Mouse (Mus musculus): ENCODE results near the gene Ppef1. TPM values are rescaled to one million over a fixed set of nuclear protein-coding genes. Genes with fewer than 3 reads are reported as not detected.
"Not testable (repeated sequence)": the region's sequence is repeated elsewhere in the genome, so short reads cannot be mapped to it uniquely, and the experiment has no call there.

Ppef1 gene
- total RNA-seq (2014; rRNA removed) (0.89 and 3.6 TPM in 2 replicates), polyA plus RNA-seq (2015; fragmentation: Nextera tagmentation; extraction: Ambion mirVana) (2.9 and 3.7 TPM in 2 replicates)

- Histone ChIP-seq H3K27me3 (ENCODE audit: insufficient read depth, low read length) (no peaks in the 10 kb centered on the region; the same call in 1 of the 2 replicates), H3K9me3 (ENCODE audit: low read length) (no peaks in the 10 kb centered on the region), H3K4me2 (ENCODE audit: low read depth, low read length) (no peak within 1 kb of the TSS), H3K4me3 (ENCODE audit: low read length) (no peak within 1 kb of the TSS), H3K9ac (replicated peaks; ENCODE audit: low read length) (no peak within 1 kb of the TSS), H3K36me3 (ENCODE audit: insufficient read depth, low read length) (no peaks in the 10 kb centered on the region), H3K27ac (no peak within 1 kb of the TSS), H3K4me1 (ENCODE audit: insufficient read depth, low read length) (no peaks in the 10 kb centered on the region)
- no peak for TF ChIP-seq CTCF (IDR thresholded peaks at IDR 0.05; ENCODE audit: low read depth)
- WGBS = 76% methylated on average over 5 of the region's 5 CpGs
- ATAC-seq (no peak), DNase-seq (ENCODE audit: low spot score) (no peak)
These were observed at the start of gene Ppef1 for GRCm38 (mm10) chrX:160735650-160736049. TSS of gene Ppef1 (minus strand) at chrX:160735765.

DNA sequence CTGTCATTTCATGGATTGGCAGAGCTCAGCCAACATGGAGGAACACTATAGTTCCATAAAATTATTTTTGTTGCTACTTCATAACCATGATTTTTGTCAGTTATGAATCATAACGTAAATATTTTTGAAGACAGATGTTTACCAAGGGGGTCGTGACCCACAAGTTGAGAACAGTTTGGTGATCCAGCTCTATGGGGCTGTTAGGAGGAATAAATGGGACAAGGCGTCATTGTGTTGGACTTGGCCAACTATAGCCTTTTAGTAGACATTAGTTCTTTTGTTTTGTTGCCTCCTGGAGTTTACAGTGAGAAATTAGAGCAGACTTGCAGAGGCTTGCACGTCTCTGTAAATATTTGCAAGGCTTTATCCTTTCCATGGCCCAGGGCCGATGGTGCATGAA is 46.7 kb upstream of the Ppef1 start:
- no peak for DNase-seq (ENCODE audit: low spot score)
- H3K27ac ChIP-seq = no peak overlapping the region
- no peak overlapping the region for H3K9ac ChIP-seq (replicated peaks; ENCODE audit: low read length)
- WGBS = 76% methylated on average over 5 of the region's 5 CpGs
- H3K4me3 ChIP-seq (ENCODE audit: low read length) = no peak overlapping the region
- no peak overlapping the region for H3K4me2 ChIP-seq (ENCODE audit: low read depth, low read length)
- H3K27me3 ChIP-seq (ENCODE audit: insufficient read depth, low read length) = no peaks in the 10 kb centered on the region
- no peaks in the 10 kb centered on the region for H3K9me3 ChIP-seq (ENCODE audit: low read length)
- H3K36me3 ChIP-seq (ENCODE audit: insufficient read depth, low read length) = no peaks in the 10 kb centered on the region
- ATAC-seq = no peak
- TF ChIP-seq CTCF (IDR thresholded peaks at IDR 0.05; ENCODE audit: low read depth) = no peak
- no peaks in the 10 kb centered on the region for H3K4me1 ChIP-seq (ENCODE audit: insufficient read depth, low read length)

- Histone ChIP-seq H3K4me1 (ENCODE audit: insufficient read depth, low read length) (no peaks in the 10 kb centered on the region), H3K4me2 (ENCODE audit: low read depth, low read length) (no peak overlapping the region), H3K4me3 (ENCODE audit: low read length) (no peak overlapping the region), H3K27ac (no peak overlapping the region), H3K9me3 (ENCODE audit: low read length) (no peaks in the 10 kb centered on the region), H3K9ac (replicated peaks; ENCODE audit: low read length) (no peak overlapping the region), H3K27me3 (ENCODE audit: insufficient read depth, low read length) (no peaks in the 10 kb centered on the region; the same call in 1 of the 2 replicates), H3K36me3 (ENCODE audit: insufficient read depth, low read length) (no peaks in the 10 kb centered on the region)
- TF ChIP-seq CTCF (IDR thresholded peaks at IDR 0.05; ENCODE audit: low read depth) = no peak
- no peak for DNase-seq (ENCODE audit: low spot score)
- ATAC-seq = no peak
- 32% methylated on average over 1 of the region's 1 CpGs for WGBS
These were observed 37.5 kb upstream of the Ppef1 start for GRCm38 (mm10) chrX:160773033-160773432.

GRCm38 (mm10) chrX:160769622-160770021 is 34.1 kb upstream of the Ppef1 start:
- H3K27ac ChIP-seq; DNase-seq (ENCODE audit: low spot score); H3K9ac ChIP-seq (replicated peaks; ENCODE audit: low read length); H3K4me1 ChIP-seq (ENCODE audit: insufficient read depth, low read length); H3K9me3 ChIP-seq (ENCODE audit: low read length); ATAC-seq; H3K36me3 ChIP-seq (ENCODE audit: insufficient read depth, low read length); H3K4me2 ChIP-seq (ENCODE audit: low read depth, low read length); H3K4me3 ChIP-seq (ENCODE audit: low read length); H3K27me3 ChIP-seq (ENCODE audit: insufficient read depth, low read length): not testable (repeated sequence)
- WGBS = 84% methylated on average over 5 of the region's 5 CpGs

GRCm38 (mm10) chrX:160767713-160768112 is 32.1 kb upstream of the Ppef1 start, which contains the start of gene Rs1:
TSS of gene Rs1 (plus strand) at chrX:160768013.
- DNase-seq (ENCODE audit: low spot score) = no peak
- H3K4me1 ChIP-seq (ENCODE audit: insufficient read depth, low read length) = no peaks in the 10 kb centered on the region
- H3K27ac ChIP-seq = no peak within 1 kb of the TSS
- ATAC-seq = no peak
- no peaks in the 10 kb centered on the region; the same call in 1 of the 2 replicates for H3K27me3 ChIP-seq (ENCODE audit: insufficient read depth, low read length)
- no peaks in the 10 kb centered on the region for H3K36me3 ChIP-seq (ENCODE audit: insufficient read depth, low read length)
- TF ChIP-seq CTCF (IDR thresholded peaks at IDR 0.05; ENCODE audit: low read depth) = no peak
- no peak within 1 kb of the TSS for H3K9ac ChIP-seq (replicated peaks; ENCODE audit: low read length)
- WGBS = 83% methylated on average over 2 of the region's 2 CpGs
- peak within 1 kb of the TSS; percentile 52 for H3K4me2 ChIP-seq (ENCODE audit: low read depth, low read length)
- H3K9me3 ChIP-seq (ENCODE audit: low read length) = no peaks in the 10 kb centered on the region
- peak within 1 kb of the TSS; percentile 48 for H3K4me3 ChIP-seq (ENCODE audit: low read length)

DNA sequence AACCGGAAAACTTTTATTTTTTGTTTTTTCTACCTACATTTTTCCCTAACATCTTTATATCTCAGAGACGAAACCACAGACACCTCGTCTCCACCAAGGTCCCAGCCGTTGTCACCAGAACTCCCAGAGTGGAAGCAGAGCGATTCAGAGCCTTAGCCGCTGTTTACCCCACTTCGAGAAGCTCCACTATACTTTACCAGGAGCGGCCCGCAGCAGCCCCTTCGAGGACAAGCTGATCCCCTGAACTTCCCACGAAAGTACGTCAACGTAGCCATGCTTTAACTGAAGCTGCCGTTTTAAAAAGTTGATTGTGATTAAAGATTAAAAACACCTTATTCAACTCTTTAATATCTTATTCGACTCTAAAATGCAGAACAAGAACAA is 30.7 kb upstream of the Ppef1 start:
- DNase-seq (ENCODE audit: low spot score) (peak; percentile 35), ATAC-seq (peak; percentile 85)
- peak overlapping the region; percentile 52 for H3K4me2 ChIP-seq (ENCODE audit: low read depth, low read length)
- H3K27me3 ChIP-seq (ENCODE audit: insufficient read depth, low read length) = no peaks in the 10 kb centered on the region; the same call in 1 of the 2 replicates
- H3K4me3 ChIP-seq (ENCODE audit: low read length) = peak overlapping the region; percentile 48
- no peak for TF ChIP-seq CTCF (IDR thresholded peaks at IDR 0.05; ENCODE audit: low read depth)
- no peak overlapping the region for H3K9ac ChIP-seq (replicated peaks; ENCODE audit: low read length)
- WGBS = 37% methylated on average over 15 of the region's 15 CpGs
- H3K27ac ChIP-seq = no peak overlapping the region
- no peaks in the 10 kb centered on the region for H3K36me3 ChIP-seq (ENCODE audit: insufficient read depth, low read length)
- H3K4me1 ChIP-seq (ENCODE audit: insufficient read depth, low read length) = no peaks in the 10 kb centered on the region
- H3K9me3 ChIP-seq (ENCODE audit: low read length) = no peaks in the 10 kb centered on the region

- Histone ChIP-seq H3K9me3 (ENCODE audit: low read length) (no peaks in the 10 kb centered on the region), H3K4me1 (ENCODE audit: insufficient read depth, low read length) (no peaks in the 10 kb centered on the region), H3K4me3 (ENCODE audit: low read length) (peak overlapping the region; percentile 48), H3K4me2 (ENCODE audit: low read depth, low read length) (peak overlapping the region; percentile 52), H3K27ac (no peak overlapping the region), H3K27me3 (ENCODE audit: insufficient read depth, low read length) (no peaks in the 10 kb centered on the region; the same call in 1 of the 2 replicates), H3K36me3 (ENCODE audit: insufficient read depth, low read length) (no peaks in the 10 kb centered on the region), H3K9ac (replicated peaks; ENCODE audit: low read length) (no peak overlapping the region)
- ATAC-seq (peak; percentile 98), DNase-seq (ENCODE audit: low spot score) (peak; percentile 88)
- no peak for TF ChIP-seq CTCF (IDR thresholded peaks at IDR 0.05; ENCODE audit: low read depth)
- 36% methylated on average over 30 of the region's 30 CpGs for WGBS
These were observed 30.0 kb upstream of the Ppef1 start for GRCm38 (mm10) chrX:160765389-160766232.
